Mouse (Mus musculus) spleen, postnatal 36 days (tissue): ENCODE measurements around the gene Il21r.

ENCODE experiments used
- DNase-seq, 2 experiments: peaks; one replicate each; pipeline ENCODE4 v3.0.0; 2022; ENCODE audit warnings: low spot score in 2 of 2, mixed read lengths in 1 of 2

Il21r gene

GRCm38 (mm10) chr7:125601280-125601670 lies 2.0 kb upstream of the Il21r start:
- peak in 1 of 2 experiments; percentile 40 for DNase-seq

- DNase-seq, result peak in 1 of 2 experiments; percentile 40
These were observed 1.3 kb upstream of the Il21r start for GRCm38 (mm10) chr7:125601821-125602448.

GRCm38 (mm10) chr7:125604362-125605319 lies 1.4 kb downstream of the Il21r start:
- no peak for DNase-seq

- DNase-seq, result peak; percentile 86 to 87
These were observed 2.5 kb downstream of the Il21r start for GRCm38 (mm10) chr7:125605725-125606139.

- no peak for DNase-seq
These were observed 3.3 kb downstream of the Il21r start for GRCm38 (mm10) chr7:125606265-125607164.

GRCm38 (mm10) chr7:125607384-125608182 lies 4.4 kb downstream of the Il21r start:
- peak; percentile 83 for DNase-seq

- DNase-seq, result no peak
These were observed 5.0 kb downstream of the Il21r start for GRCm38 (mm10) chr7:125608183-125608688.

GRCm38 (mm10) chr7:125613579-125613978 lies 10.3 kb downstream of the Il21r start:
- peak in 1 of 2 experiments; percentile 23 for DNase-seq

GRCm38 (mm10) chr7:125615453-125615852 lies 12.2 kb downstream of the Il21r start:
- DNase-seq, result no peak

GRCm38 (mm10) chr7:125618016-125618415 lies 14.8 kb downstream of the Il21r start:
- DNase-seq, result no peak

GRCm38 (mm10) chr7:125620077-125620476 lies 16.8 kb downstream of the Il21r start:
- DNase-seq, result no peak

- DNase-seq, result no peak
These were observed 19.8 kb downstream of the Il21r start for GRCm38 (mm10) chr7:125622741-125623685.

GRCm38 (mm10) chr7:125625219-125625618 lies 22.0 kb downstream of the Il21r start:
- DNase-seq, result no peak

- peak; percentile 48 to 58 for DNase-seq
These were observed 22.6 kb downstream of the Il21r start for GRCm38 (mm10) chr7:125625829-125626228.

- DNase-seq, result peak; percentile 89 to 90
These were observed 27.1 kb downstream of the Il21r start for GRCm38 (mm10) chr7:125630317-125630716.

- no peak for DNase-seq
These were observed 27.8 kb downstream of the Il21r start for GRCm38 (mm10) chr7:125630989-125631388.

- no peak for DNase-seq
These were observed 34.3 kb downstream of the Il21r start for GRCm38 (mm10) chr7:125637220-125638140.

GRCm38 (mm10) chr7:125638376-125638775 lies 35.1 kb downstream of the Il21r start:
- DNase-seq, result no peak
